Mouse (Mus musculus) hindbrain, embryonic 13.5 days (tissue): Measurements from ENCODE around the gene Prkca. TPM values are rescaled to one million over a fixed set of nuclear protein-coding genes. Genes with fewer than 3 reads are reported as not detected.

Experiments
- ATAC-seq: fragments of 200-750 bp; cut with Nextera tagmentation; 2 replicates; pipeline ENCODE4 v1.8.0; 2017; ENCODE audit warnings: moderate TSS enrichment; ENCODE audit not compliant: low FRiP score
- H3K27ac ChIP-seq: fragments of 300-500 bp; sonication (generic); 2 replicates; pipeline ENCODE4 v1.5.1; 2015; ENCODE audit warnings: inconsistent platforms, mild to moderate bottlenecking, moderate library complexity
- H3K27me3 ChIP-seq: fragments of 300-500 bp; sonication (generic); 2 replicates; pipeline ENCODE4 v1.6.1; 2015; ENCODE audit warnings: mild to moderate bottlenecking, inconsistent platforms
- H3K36me3 ChIP-seq: fragments of 300-500 bp; sonication (generic); 2 replicates; pipeline ENCODE4 v1.6.1; 2015; ENCODE audit warnings: mild to moderate bottlenecking, inconsistent platforms
- H3K4me1 ChIP-seq: fragments of 300-500 bp; sonication (generic); replicated peaks from 2 replicates; pipeline ENCODE4 v1.6.1; 2015; ENCODE audit warnings: inconsistent platforms
- H3K4me2 ChIP-seq: fragments of 300-500 bp; sonication (generic); 2 replicates; pipeline ENCODE4 v1.6.1; 2015; ENCODE audit warnings: inconsistent platforms, mild to moderate bottlenecking, moderate library complexity
- H3K4me3 ChIP-seq: fragments of 300-500 bp; sonication (generic); 2 replicates; pipeline ENCODE4 v1.5.1; 2015; ENCODE audit warnings: mild to moderate bottlenecking, inconsistent platforms
- H3K9ac ChIP-seq: fragments of 300-500 bp; sonication (generic); 2 replicates; pipeline ENCODE4 v1.6.1; 2015; ENCODE audit warnings: mild to moderate bottlenecking, inconsistent platforms
- H3K9me3 ChIP-seq: fragments of 300-500 bp; sonication (generic); 2 replicates; pipeline ENCODE4 v1.6.1; 2016; ENCODE audit warnings: inconsistent platforms
- WGBS: fragments of 180-500 bp; shearing (Covaris S2); methylation state at CpG from one replicate; pipeline ENCODE4 v1.1.7; 2015; 5-methylcytosine and 5-hydroxymethylcytosine counted together
- polyA plus RNA-seq: library from polyadenylated mRNA; unstranded; fragments of >200 nt; fragmentation: Nextera tagmentation; extraction: Ambion mirVana; gene quantifications from 2 replicates; pipeline ENCODE4 v1.2.1, GENCODE M21; 2015

Gene Prkca
- polyA plus RNA-seq, 1 experiment from 2014 or later, result 7.7 TPM

GRCm38 (mm10) chr11:107947951-107948350 is 395.8 kb downstream of the Prkca start:
- Histone ChIP-seq H3K4me2 (no peak overlapping the region), H3K9me3 (no peaks in the 10 kb centered on the region), H3K27ac (no peak overlapping the region), H3K27me3 (no peaks in the 10 kb centered on the region), H3K36me3 (peaks cover 23% of the 10 kb centered on the region), H3K4me1 (peaks cover 3% of the 10 kb centered on the region), H3K4me3 (no peak overlapping the region), H3K9ac (no peak overlapping the region)
- ATAC-seq, result no peak
- WGBS, result 97% methylated on average over 1 of the region's 1 CpGs

- no peak overlapping the region for H3K4me2 ChIP-seq
- 46% methylated on average over 5 of the region's 5 CpGs for WGBS
- peaks cover 3% of the 10 kb centered on the region for H3K4me1 ChIP-seq
- H3K9me3 ChIP-seq, result no peaks in the 10 kb centered on the region
- H3K4me3 ChIP-seq, result no peak overlapping the region
- H3K36me3 ChIP-seq, result peaks cover 23% of the 10 kb centered on the region
- no peak overlapping the region for H3K27ac ChIP-seq
- no peak for ATAC-seq
- H3K9ac ChIP-seq, result no peak overlapping the region
- no peaks in the 10 kb centered on the region for H3K27me3 ChIP-seq
Measured at GRCm38 (mm10) chr11:107946823-107947222, 396.9 kb downstream of the Prkca start.

GRCm38 (mm10) chr11:107936929-107937328 is 406.8 kb downstream of the Prkca start:
- Histone ChIP-seq H3K27me3 (no peaks in the 10 kb centered on the region), H3K9ac (no peak overlapping the region), H3K27ac (no peak overlapping the region), H3K9me3 (no peaks in the 10 kb centered on the region), H3K4me3 (no peak overlapping the region), H3K4me1 (no peaks in the 10 kb centered on the region), H3K4me2 (no peak overlapping the region), H3K36me3 (peaks cover 9% of the 10 kb centered on the region; the same call in 1 of the 2 replicates)
- 90% methylated on average over 2 of the region's 2 CpGs for WGBS
- ATAC-seq, result no peak

- H3K9ac ChIP-seq, result no peak overlapping the region
Measured at GRCm38 (mm10) chr11:107931721-107932120, 412.0 kb downstream of the Prkca start.

GRCm38 (mm10) chr11:107931288-107931687 is 412.4 kb downstream of the Prkca start:
- no peaks in the 10 kb centered on the region for H3K4me1 ChIP-seq
- H3K4me3 ChIP-seq, result no peak overlapping the region
- H3K9me3 ChIP-seq, result no peaks in the 10 kb centered on the region
- H3K4me2 ChIP-seq, result no peak overlapping the region
- no peak overlapping the region for H3K27ac ChIP-seq
- no peak overlapping the region for H3K9ac ChIP-seq
- H3K36me3 ChIP-seq, result no peaks in the 10 kb centered on the region
- WGBS, result 91% methylated on average over 11 of the region's 11 CpGs
- H3K27me3 ChIP-seq, result no peaks in the 10 kb centered on the region
- no peak for ATAC-seq

More at GRCm38 (mm10) chr11:107931721-107932120, 412.0 kb downstream of the Prkca start:
- 76% methylated on average over 7 of the region's 7 CpGs for WGBS
- no peak overlapping the region for H3K4me2 ChIP-seq
- no peaks in the 10 kb centered on the region for H3K36me3 ChIP-seq
- H3K27me3 ChIP-seq, result no peaks in the 10 kb centered on the region
- no peak overlapping the region for H3K27ac ChIP-seq
- no peaks in the 10 kb centered on the region for H3K4me1 ChIP-seq
- no peak overlapping the region for H3K4me3 ChIP-seq
- H3K9me3 ChIP-seq, result no peaks in the 10 kb centered on the region
- no peak for ATAC-seq

GRCm38 (mm10) chr11:107929712-107930111 is 414.0 kb downstream of the Prkca start:
- no peak overlapping the region for H3K9ac ChIP-seq
- no peak overlapping the region for H3K4me3 ChIP-seq
- H3K36me3 ChIP-seq, result no peaks in the 10 kb centered on the region
- ATAC-seq, result no peak
- WGBS, result 62% methylated on average over 3 of the region's 3 CpGs
- H3K4me1 ChIP-seq, result no peaks in the 10 kb centered on the region
- H3K27me3 ChIP-seq, result no peaks in the 10 kb centered on the region
- H3K27ac ChIP-seq, result no peak overlapping the region
- H3K9me3 ChIP-seq, result no peaks in the 10 kb centered on the region
- no peak overlapping the region for H3K4me2 ChIP-seq

GRCm38 (mm10) chr11:107919852-107920508 is 423.7 kb downstream of the Prkca start:
- no peak overlapping the region for H3K9ac ChIP-seq
- H3K4me3 ChIP-seq, result no peak overlapping the region
- H3K4me1 ChIP-seq, result peaks cover 16% of the 10 kb centered on the region
- H3K9me3 ChIP-seq, result no peaks in the 10 kb centered on the region
- H3K27ac ChIP-seq, result no peak overlapping the region
- no peaks in the 10 kb centered on the region for H3K36me3 ChIP-seq
- no peak overlapping the region for H3K4me2 ChIP-seq
- H3K27me3 ChIP-seq, result peaks cover 16% of the 10 kb centered on the region
- WGBS, result 43% methylated on average over 16 of the region's 16 CpGs
- no peak for ATAC-seq

- ATAC-seq, result 0 out of 2 replicates have a peak, but pooled peaks have one; percentile 34
- Histone ChIP-seq H3K4me2 (peak overlapping the region; percentile 1; the same call in 1 of the 2 replicates), H3K27ac (peak overlapping the region; percentile 9)
Measured at GRCm38 (mm10) chr11:107917721-107918235, 425.9 kb downstream of the Prkca start.

GRCm38 (mm10) chr11:107914634-107915226 is 429.0 kb downstream of the Prkca start, which contains the start of gene Cacng5:
Cacng5 (minus strand) TSS chr11:107915055.
- H3K36me3 ChIP-seq, result no peaks in the 10 kb centered on the region
- peak; percentile 80 for ATAC-seq

More at GRCm38 (mm10) chr11:107917721-107918235, 425.9 kb downstream of the Prkca start:
- Histone ChIP-seq H3K4me1 (peaks cover 25% of the 10 kb centered on the region), H3K9me3 (no peaks in the 10 kb centered on the region), H3K36me3 (no peaks in the 10 kb centered on the region), H3K9ac (no peak overlapping the region), H3K27me3 (peaks cover 33% of the 10 kb centered on the region), H3K4me3 (no peak overlapping the region)
- WGBS, result 25% methylated on average over 9 of the region's 9 CpGs

GRCm38 (mm10) chr11:107913317-107913716 is 430.4 kb downstream of the Prkca start:
- Histone ChIP-seq H3K27me3 (peaks cover 32% of the 10 kb centered on the region), H3K27ac (no peak overlapping the region), H3K4me2 (no peak overlapping the region), H3K36me3 (no peaks in the 10 kb centered on the region), H3K9me3 (no peaks in the 10 kb centered on the region), H3K4me3 (no peak overlapping the region), H3K9ac (no peak overlapping the region), H3K4me1 (peaks cover 20% of the 10 kb centered on the region)
- no peak for ATAC-seq
- whole genome bisulfite sequencing, result 61% methylated on average over 3 of the region's 3 CpGs

More at GRCm38 (mm10) chr11:107914634-107915226, 429.0 kb downstream of the Prkca start, which contains the start of gene Cacng5:
- Histone ChIP-seq H3K27me3 (peaks cover 34% of the 10 kb centered on the region), H3K4me1 (peaks cover 25% of the 10 kb centered on the region), H3K27ac (no peak within 1 kb of the TSS), H3K4me2 (peak within 1 kb of the TSS; percentile 64), H3K9me3 (no peaks in the 10 kb centered on the region), H3K4me3 (peak within 1 kb of the TSS; percentile 42), H3K9ac (peak within 1 kb of the TSS; percentile 73)
- 6% methylated on average over 36 of the region's 36 CpGs for WGBS

- H3K27ac ChIP-seq, result peak overlapping the region; percentile 48; the same call in 1 of the 2 replicates
- H3K4me1 ChIP-seq, result peaks cover 24% of the 10 kb centered on the region
- H3K9ac ChIP-seq, result no peak overlapping the region
- no peaks in the 10 kb centered on the region for H3K9me3 ChIP-seq
- H3K36me3 ChIP-seq, result no peaks in the 10 kb centered on the region
- no peak overlapping the region for H3K4me2 ChIP-seq
- no peak overlapping the region for H3K4me3 ChIP-seq
- WGBS, result 53% methylated on average over 9 of the region's 9 CpGs
- no peak for ATAC-seq
- H3K27me3 ChIP-seq, result no peaks in the 10 kb centered on the region
Measured at GRCm38 (mm10) chr11:107905364-107905763, 438.4 kb downstream of the Prkca start.

GRCm38 (mm10) chr11:107903966-107904605 is 439.6 kb downstream of the Prkca start:
- Histone ChIP-seq H3K4me2 (no peak overlapping the region), H3K9me3 (no peaks in the 10 kb centered on the region), H3K27ac (no peak overlapping the region), H3K4me1 (peaks cover 24% of the 10 kb centered on the region), H3K9ac (no peak overlapping the region), H3K36me3 (no peaks in the 10 kb centered on the region), H3K4me3 (no peak overlapping the region), H3K27me3 (no peaks in the 10 kb centered on the region)
- WGBS, result 36% methylated on average over 4 of the region's 4 CpGs
- ATAC-seq, result no peak
